Mouse (Mus musculus) stomach, embryonic 14.5 days (tissue): ENCODE measurements around the gene Runx2. TPM values are rescaled to one million over a fixed set of nuclear protein-coding genes. Genes with fewer than 3 reads are reported as not detected.

Experiments
- ATAC-seq: fragments of 200-750 bp; cut with Nextera tagmentation; 2 replicates; pipeline ENCODE4 v1.8.0; 2017; ENCODE audit warnings: low read depth, moderate TSS enrichment; ENCODE audit not compliant: insufficient number of reproducible peaks, insufficient read depth, low FRiP score
- H3K27ac ChIP-seq: fragments of 300-500 bp; sonication (generic); 2 replicates; pipeline ENCODE4 v1.5.1; 2014; ENCODE audit warnings: mild to moderate bottlenecking, low read length, moderate library complexity, mixed read lengths
- H3K27me3 ChIP-seq: fragments of 300-500 bp; sonication (generic); 2 replicates; pipeline ENCODE4 v1.6.1; 2014; ENCODE audit warnings: low read length, control low read depth, mixed read lengths; ENCODE audit not compliant: control insufficient read depth, insufficient read depth
- H3K36me3 ChIP-seq: fragments of 300-500 bp; sonication (generic); 2 replicates; pipeline ENCODE4 v1.6.1; 2014; ENCODE audit warnings: mild to moderate bottlenecking, control low read depth, low read length, moderate library complexity, mixed read lengths; ENCODE audit not compliant: control insufficient read depth, insufficient read depth
- H3K4me1 ChIP-seq: fragments of 300-500 bp; sonication (generic); 2 replicates; pipeline ENCODE4 v1.6.1; 2014; ENCODE audit warnings: low read length, control low read depth, mixed read lengths; ENCODE audit not compliant: control insufficient read depth, insufficient read depth
- H3K4me2 ChIP-seq: fragments of 300-500 bp; sonication (generic); replicated peaks from 2 replicates; pipeline ENCODE4 v1.6.1; 2014; ENCODE audit warnings: low read depth, low read length, control low read depth
- H3K4me3 ChIP-seq: fragments of 300-500 bp; sonication (generic); 2 replicates; pipeline ENCODE4 v1.5.1; 2014; ENCODE audit warnings: low read depth, low read length, control low read depth
- H3K9ac ChIP-seq: fragments of 300-500 bp; sonication (generic); replicated peaks from 2 replicates; pipeline ENCODE4 v1.6.1; 2014; ENCODE audit warnings: low read depth, mild to moderate bottlenecking, control low read depth, low read length, moderate library complexity, mixed read lengths
- H3K9me3 ChIP-seq: fragments of 300-500 bp; sonication (generic); 2 replicates; pipeline ENCODE4 v1.6.1; 2016; ENCODE audit warnings: low read depth, low read length, control low read depth; ENCODE audit not compliant: control insufficient read depth
- WGBS: fragments of 180-500 bp; shearing (Covaris S2); extraction: QIAGEN DNeasy Blood & Tissue Kit; methylation state at CpG from one replicate; pipeline ENCODE4 v1.1.7; 2014; 5-methylcytosine and 5-hydroxymethylcytosine counted together
- polyA plus RNA-seq: library from polyadenylated mRNA; unstranded; fragments of >200 nt; fragmentation: Nextera tagmentation; extraction: Ambion mirVana; gene quantifications from 2 replicates; pipeline ENCODE4 v1.2.1, GENCODE M21; 2014

The Runx2 gene
- polyA plus RNA-seq, 1 experiment from 2014 or later: 1.00 TPM

DNA sequence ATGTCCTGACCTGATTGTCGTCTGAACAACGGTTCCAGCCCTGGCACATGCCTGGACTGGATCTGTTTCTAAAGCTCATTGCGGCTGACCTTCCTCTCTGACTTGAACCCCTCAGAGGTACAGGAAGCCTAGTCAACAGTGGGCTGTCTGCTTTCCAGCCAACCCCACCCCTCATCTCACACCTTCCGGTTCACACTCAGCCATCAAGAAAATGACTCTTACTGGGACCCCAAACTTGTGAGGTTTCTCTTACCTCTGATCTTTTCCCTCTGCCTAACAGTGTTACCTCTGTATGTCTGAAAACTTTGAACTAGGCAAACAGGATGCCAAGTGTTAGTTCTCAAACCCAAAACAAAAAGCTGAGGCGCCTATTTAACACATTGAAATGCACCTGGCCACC, 247.6 kb downstream of the Runx2 start:
- no peak for ATAC-seq
- Histone ChIP-seq H3K27me3 (no peaks in the 10 kb centered on the region), H3K4me2 (no peak overlapping the region), H3K4me1 (peaks cover 9% of the 10 kb centered on the region; the same call in 1 of the 2 replicates), H3K27ac (no peak overlapping the region), H3K36me3 (no peaks in the 10 kb centered on the region), H3K4me3 (no peak overlapping the region), H3K9me3 (no peaks in the 10 kb centered on the region), H3K9ac (no peak overlapping the region)
- WGBS: 82% methylated on average over 5 of the region's 5 CpGs

- WGBS: 39% methylated on average over 8 of the region's 8 CpGs
- H3K4me3 ChIP-seq: no peak overlapping the region
- H3K9me3 ChIP-seq: no peaks in the 10 kb centered on the region
- no peak overlapping the region for H3K4me2 ChIP-seq
- H3K4me1 ChIP-seq: peaks cover 9% of the 10 kb centered on the region; the same call in 1 of the 2 replicates
- H3K36me3 ChIP-seq: no peaks in the 10 kb centered on the region
- no peaks in the 10 kb centered on the region for H3K27me3 ChIP-seq
- no peak; the same call in 1 of the 2 replicates for ATAC-seq
- H3K27ac ChIP-seq: no peak overlapping the region
- H3K9ac ChIP-seq: no peak overlapping the region
Measured at GRCm38 (mm10) chr17:44565884-44566515, 248.6 kb downstream of the Runx2 start.

DNA sequence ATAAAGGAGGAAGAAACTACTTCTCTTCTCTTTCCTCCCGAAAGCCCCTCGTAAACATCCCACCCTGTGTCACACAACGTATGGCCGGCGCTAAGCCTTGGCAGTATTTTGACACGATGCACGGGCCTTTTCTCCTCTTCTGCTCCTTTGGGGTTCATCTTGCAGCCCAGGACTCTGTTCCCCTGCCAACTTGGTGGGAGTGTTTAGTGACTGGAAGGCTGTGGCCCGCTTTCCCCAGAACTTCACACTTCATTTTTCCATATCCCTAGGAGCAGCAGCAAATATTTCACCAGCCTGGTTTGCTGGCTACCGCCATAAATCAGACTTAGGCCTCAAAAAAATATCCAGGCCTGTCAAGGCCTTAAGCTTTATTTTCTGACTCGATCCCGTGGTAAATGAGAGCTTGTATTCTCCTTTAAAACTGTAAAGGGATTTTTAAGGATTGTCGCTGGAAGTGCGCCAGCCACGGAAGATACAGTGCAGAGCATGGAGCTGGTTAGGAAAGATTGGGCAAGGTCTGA, 249.2 kb downstream of the Runx2 start:
- Histone ChIP-seq H3K27ac (no peak overlapping the region; the same call in 1 of the 2 replicates), H3K4me1 (peaks cover 9% of the 10 kb centered on the region; the same call in 1 of the 2 replicates), H3K27me3 (no peaks in the 10 kb centered on the region), H3K36me3 (no peaks in the 10 kb centered on the region), H3K9me3 (no peaks in the 10 kb centered on the region), H3K9ac (no peak overlapping the region), H3K4me2 (no peak overlapping the region), H3K4me3 (no peak overlapping the region)
- whole genome bisulfite sequencing: 35% methylated on average over 14 of the region's 14 CpGs
- no peak; the same call in 1 of the 2 replicates for ATAC-seq

- Histone ChIP-seq H3K9me3 (no peaks in the 10 kb centered on the region), H3K27ac (no peak overlapping the region; the same call in 1 of the 2 replicates), H3K4me3 (no peak overlapping the region), H3K4me2 (no peak overlapping the region), H3K4me1 (peaks cover 9% of the 10 kb centered on the region; the same call in 1 of the 2 replicates), H3K27me3 (no peaks in the 10 kb centered on the region), H3K36me3 (no peaks in the 10 kb centered on the region), H3K9ac (no peak overlapping the region)
- WGBS: 72% methylated on average over 4 of the region's 4 CpGs
- ATAC-seq: no peak
Measured at GRCm38 (mm10) chr17:44564611-44565198, 249.9 kb downstream of the Runx2 start.

DNA sequence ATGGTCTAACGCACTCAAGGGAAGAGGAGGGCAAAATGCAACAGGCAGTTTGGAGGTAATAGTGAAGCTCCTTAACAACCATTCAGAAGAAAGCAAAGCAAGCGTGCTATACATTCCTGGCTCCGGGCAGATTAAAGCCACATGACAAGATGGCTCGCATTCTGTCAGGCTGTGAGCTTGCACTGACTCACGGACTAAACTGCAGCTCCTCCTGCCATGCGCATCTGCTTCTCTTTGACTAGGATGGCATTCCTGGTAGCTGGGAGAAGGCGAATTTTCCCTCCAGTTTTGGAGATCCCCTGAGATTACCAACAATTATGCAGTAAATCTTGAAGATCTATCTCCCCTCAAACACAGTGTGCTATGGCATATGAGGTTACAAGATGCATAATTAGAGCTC, 254.6 kb downstream of the Runx2 start:
- Histone ChIP-seq H3K9me3 (no peaks in the 10 kb centered on the region), H3K36me3 (no peaks in the 10 kb centered on the region), H3K4me3 (no peak overlapping the region), H3K9ac (no peak overlapping the region), H3K27ac (no peak overlapping the region), H3K27me3 (no peaks in the 10 kb centered on the region), H3K4me2 (no peak overlapping the region), H3K4me1 (peaks cover 2% of the 10 kb centered on the region; the same call in 1 of the 2 replicates)
- ATAC-seq: no peak
- 76% methylated on average over 7 of the region's 7 CpGs for WGBS

DNA sequence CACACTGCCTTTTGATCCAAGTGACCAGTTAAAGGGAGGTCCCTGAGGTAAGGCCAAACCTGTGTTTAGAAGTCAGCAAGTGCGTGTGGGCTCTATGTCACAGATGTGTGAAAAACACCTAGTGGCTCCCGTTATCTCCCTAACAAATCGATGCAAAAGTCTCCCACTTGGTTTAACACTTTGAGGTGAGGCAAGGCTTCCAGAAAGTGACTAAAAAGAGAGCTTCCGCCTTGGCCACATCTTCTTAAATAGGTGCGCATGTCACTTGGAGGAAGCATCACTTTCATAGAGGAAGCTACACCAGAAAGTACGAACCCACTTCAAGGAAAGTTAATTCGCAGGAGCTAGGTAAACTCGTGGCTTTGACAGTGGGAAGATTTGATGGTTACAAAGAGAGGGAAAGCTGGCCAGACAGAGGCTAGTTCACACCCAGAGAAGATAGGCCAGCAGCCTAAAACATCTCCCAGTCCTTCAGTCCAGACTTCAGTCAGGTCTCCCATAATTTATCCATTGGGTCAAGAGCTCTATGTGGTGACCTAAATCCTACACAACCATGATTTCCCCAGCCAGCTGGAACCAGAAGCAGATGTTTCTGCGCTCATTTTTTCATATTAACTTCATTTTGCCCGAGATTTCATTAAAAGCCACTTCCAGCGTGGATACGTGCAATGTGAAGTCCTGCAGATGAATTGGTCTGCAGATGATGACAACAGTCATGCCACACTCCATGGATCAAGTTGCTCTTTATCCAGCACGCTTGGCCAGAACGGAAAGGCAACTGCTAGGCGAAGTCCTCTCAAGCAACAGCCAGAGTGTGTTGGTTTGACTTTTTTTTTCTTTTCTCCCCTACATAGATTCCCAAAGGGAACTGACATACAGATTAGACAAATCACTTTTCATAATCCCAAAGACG, 257.1 kb downstream of the Runx2 start:
- Histone ChIP-seq H3K9me3 (no peaks in the 10 kb centered on the region), H3K27me3 (no peaks in the 10 kb centered on the region), H3K4me3 (no peak overlapping the region), H3K36me3 (no peaks in the 10 kb centered on the region), H3K27ac (no peak overlapping the region), H3K9ac (no peak overlapping the region), H3K4me1 (no peaks in the 10 kb centered on the region), H3K4me2 (no peak overlapping the region)
- no peak for ATAC-seq
- WGBS: 57% methylated on average over 16 of the region's 16 CpGs

DNA sequence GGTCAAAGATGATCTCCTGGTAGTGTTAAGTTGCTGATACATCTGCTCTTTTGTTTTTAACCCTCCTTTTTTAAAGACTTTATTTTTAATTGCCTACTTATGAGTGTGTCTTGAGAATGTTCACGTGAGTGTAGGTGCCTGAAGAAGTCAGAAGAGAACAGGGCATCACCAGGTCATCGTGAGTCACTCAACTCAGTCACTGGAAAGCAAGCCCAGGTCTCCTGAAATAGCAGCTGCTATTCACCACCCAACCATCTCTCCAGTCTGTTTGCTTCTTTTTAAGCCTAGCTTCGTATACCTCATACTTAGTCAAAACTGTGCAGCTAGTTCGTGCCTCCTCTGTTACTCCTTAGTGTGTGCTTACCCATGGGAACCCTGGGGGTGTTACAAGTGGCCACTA, 259.7 kb downstream of the Runx2 start:
- Histone ChIP-seq H3K9ac (no peak overlapping the region), H3K4me1 (no peaks in the 10 kb centered on the region), H3K4me2 (no peak overlapping the region), H3K27me3 (no peaks in the 10 kb centered on the region), H3K4me3 (no peak overlapping the region), H3K36me3 (no peaks in the 10 kb centered on the region), H3K9me3 (no peaks in the 10 kb centered on the region), H3K27ac (no peak overlapping the region)
- no peak for ATAC-seq
- 86% methylated on average over 4 of the region's 4 CpGs for WGBS

- no peak for ATAC-seq
- Histone ChIP-seq H3K9ac (no peak overlapping the region), H3K27ac (no peak overlapping the region), H3K4me1 (no peaks in the 10 kb centered on the region), H3K9me3 (no peaks in the 10 kb centered on the region), H3K27me3 (no peaks in the 10 kb centered on the region), H3K4me3 (no peak overlapping the region), H3K4me2 (no peak overlapping the region), H3K36me3 (no peaks in the 10 kb centered on the region)
- WGBS: 69% methylated on average over 2 of the region's 2 CpGs
Measured at GRCm38 (mm10) chr17:44549551-44549950, 265.0 kb downstream of the Runx2 start.
